8 mouse cellular contexts compared by ENCODE assay signal in the genomic region with DNA sequence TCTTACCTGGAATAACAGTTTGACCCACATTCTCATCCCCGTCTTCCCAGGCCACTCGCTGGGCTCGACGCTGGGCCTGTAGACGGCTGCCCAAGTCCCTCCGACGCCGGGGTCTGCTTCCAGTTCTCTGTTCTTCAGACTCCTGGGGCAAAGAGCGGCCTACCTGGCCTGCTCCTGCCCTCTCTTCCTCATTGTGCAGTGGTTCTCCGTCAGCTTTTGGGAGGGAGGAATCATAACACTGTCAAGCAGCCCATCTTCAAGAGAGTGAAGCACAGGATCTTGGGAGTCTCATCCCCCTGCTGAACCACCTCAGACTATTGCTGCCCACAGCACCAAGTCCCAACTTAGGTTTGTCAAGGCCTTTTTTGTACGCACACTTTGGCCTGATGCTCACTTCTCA. TPM values are rescaled to one million over a fixed set of nuclear protein-coding genes. Genes with fewer than 3 reads are reported as not detected.
DNase-seq lines count a peak whose midpoint lies in the region; ATAC-seq lines count a peak whose summit lies in the region.

No protein-coding gene starts in this region.

- peak overlapping the region; percentile 59; the same call in 1 of the 2 replicates for H3K4me3 ChIP-seq in neural tube, embryonic 11.5 days (ENCODE audit: low read depth, low read length)
- peak overlapping the region; percentile 65 for H3K4me3 ChIP-seq in liver, embryonic 12.5 days

- no peak for ATAC-seq in neural tube, embryonic 11.5 days (ENCODE audit: insufficient read depth, low FRiP score, low TSS enrichment)
- no peak for ATAC-seq in liver, embryonic 12.5 days

- H3K4me1 ChIP-seq in neural tube, embryonic 11.5 days (ENCODE audit: control insufficient read depth, insufficient read depth, low read length), result peaks cover 9% of the 10 kb centered on the region
- H3K4me1 ChIP-seq in liver, embryonic 12.5 days, result peaks cover 43% of the 10 kb centered on the region

- WGBS in neural tube, embryonic 11.5 days, result 94% methylated on average over 11 of the region's 11 CpGs
- 86% methylated on average over 11 of the region's 11 CpGs for WGBS in liver, embryonic 12.5 days (ENCODE audit: insufficient replicate concordance)

- DNase-seq in cerebellum, adult 9-11 months, result peak; percentile 30
- no peak for DNase-seq in cerebellum, adult 11 months
- no peak for DNase-seq in neural tube, embryonic 11.5 days (ENCODE audit: low spot score)
- DNase-seq in neural tube, embryonic 10.5 days (ENCODE audit: extremely low spot score, low spot score), result no peak
- DNase-seq in thymus, postnatal 4 days, result no peak
- no peak for DNase-seq in frontal cortex, postnatal 25 days (ENCODE audit: low spot score in 2 of 2)
- no peak for DNase-seq in gastrocnemius, postnatal 14 days

- peak overlapping the region; percentile 89 for H3K9ac ChIP-seq in neural tube, embryonic 11.5 days (ENCODE audit: low read length)
- H3K9ac ChIP-seq in liver, embryonic 12.5 days, result peak overlapping the region; percentile 82

- no peaks in the 10 kb centered on the region for H3K27me3 ChIP-seq in neural tube, embryonic 11.5 days (ENCODE audit: control insufficient read depth, insufficient read depth, low read length)
- no peaks in the 10 kb centered on the region for H3K27me3 ChIP-seq in liver, embryonic 12.5 days (replicated peaks)

- intact Hi-C loops in gastrocnemius, postnatal 14 days (cut with DNase I; ENCODE audit: low total_unique reads), result no loop called here

- no peak overlapping the region for H3K27ac ChIP-seq in neural tube, embryonic 11.5 days (ENCODE audit: low read depth, low read length)
- H3K27ac ChIP-seq in liver, embryonic 12.5 days, result peak overlapping the region; percentile 96

- H3K9me3 ChIP-seq in neural tube, embryonic 11.5 days (ENCODE audit: control insufficient read depth, low read length), result no peaks in the 10 kb centered on the region
- H3K9me3 ChIP-seq in liver, embryonic 12.5 days (replicated peaks), result no peaks in the 10 kb centered on the region

- no peaks in the 10 kb centered on the region for H3K36me3 ChIP-seq in neural tube, embryonic 11.5 days (ENCODE audit: control insufficient read depth, insufficient read depth, low read length)
- peaks cover 45% of the 10 kb centered on the region for H3K36me3 ChIP-seq in liver, embryonic 12.5 days

- peak overlapping the region; percentile 60 for H3K4me2 ChIP-seq in neural tube, embryonic 11.5 days (ENCODE audit: low read depth)
- peak overlapping the region; percentile 86 for H3K4me2 ChIP-seq in liver, embryonic 12.5 days

RNA-seq across cellular contexts. Expression of gene Ddrgk1, which starts 1.1 kb away (rescaled TPM):
- polyA plus RNA-seq in neural tube, embryonic 11.5 days (2014; fragmentation: Nextera tagmentation; extraction: Ambion mirVana), result 44.5 and 44.8 TPM in 2 replicates
- 46.1 and 48.7 TPM in 2 replicates for polyA plus RNA-seq in liver, embryonic 12.5 days (2016; fragmentation: Nextera tagmentation; extraction: Ambion mirVana)
- 10 to 100 TPM; 70.0 to 74.8 TPM for total RNA-seq in gastrocnemius, postnatal 14 days (2021)

RNA-seq across cellular contexts. Expression of gene Itpa, which starts 4.1 kb away (rescaled TPM):
- polyA plus RNA-seq in neural tube, embryonic 11.5 days (2014; fragmentation: Nextera tagmentation; extraction: Ambion mirVana), result 143 and 144 TPM in 2 replicates
- polyA plus RNA-seq in liver, embryonic 12.5 days (2016; fragmentation: Nextera tagmentation; extraction: Ambion mirVana), result 69.9 and 75.2 TPM in 2 replicates
- 10 to 100 TPM; 10.7 to 12.5 TPM for total RNA-seq in gastrocnemius, postnatal 14 days (2021)

RNA-seq across cellular contexts. Expression of gene Lzts3, which starts 20.7 kb away (rescaled TPM):
- polyA plus RNA-seq in neural tube, embryonic 11.5 days (2014; fragmentation: Nextera tagmentation; extraction: Ambion mirVana), result 0.84 and 1.1 TPM in 2 replicates
- polyA plus RNA-seq in liver, embryonic 12.5 days (2016; fragmentation: Nextera tagmentation; extraction: Ambion mirVana), result 1.6 and 1.7 TPM in 2 replicates
- total RNA-seq in gastrocnemius, postnatal 14 days (2021), result 1 to 10 TPM; 1.7 to 2.5 TPM

RNA-seq across cellular contexts. Expression of gene Ubox5, which starts 33.5 kb away (rescaled TPM):
- 19.1 and 21.6 TPM in 2 replicates for polyA plus RNA-seq in neural tube, embryonic 11.5 days (2014; fragmentation: Nextera tagmentation; extraction: Ambion mirVana)
- polyA plus RNA-seq in liver, embryonic 12.5 days (2016; fragmentation: Nextera tagmentation; extraction: Ambion mirVana), result 7.8 and 8.4 TPM in 2 replicates
- total RNA-seq in gastrocnemius, postnatal 14 days (2021), result 1 to 10 TPM; 3.8 to 5.2 TPM

RNA-seq across cellular contexts. Expression of gene Fastkd5, which starts 33.5 kb away (rescaled TPM):
- polyA plus RNA-seq in neural tube, embryonic 11.5 days (2014; fragmentation: Nextera tagmentation; extraction: Ambion mirVana), result 20.4 and 21.8 TPM in 2 replicates
- 16.1 and 16.9 TPM in 2 replicates for polyA plus RNA-seq in liver, embryonic 12.5 days (2016; fragmentation: Nextera tagmentation; extraction: Ambion mirVana)
- 1 to 10 TPM; 5.4 to 6.1 TPM for total RNA-seq in gastrocnemius, postnatal 14 days (2021)
